Mouse (Mus musculus) heart, postnatal 10 days (tissue): Measurements from ENCODE around the gene Zfhx3. TPM values are rescaled to one million over a fixed set of nuclear protein-coding genes. Genes with fewer than 3 reads are reported as not detected.

Experiments used
- DNase-seq, 2 experiments: peaks; one replicate each; pipeline ENCODE4 v3.0.0; 2021
- intact Hi-C: fragments of 180-260 bp; cut with DNase I; formaldehyde crosslinking; loops from one replicate; pipeline ENCODE4 v1.15.1; 2025
- total RNA-seq, 2 experiments: library from RNA; stranded (reverse); gene quantifications; 2 replicates each; pipeline ENCODE4 v1.2.3; 2021

The Zfhx3 gene
- total RNA-seq, 2 experiments from 2014 or later = 10.8 TPM

DNA sequence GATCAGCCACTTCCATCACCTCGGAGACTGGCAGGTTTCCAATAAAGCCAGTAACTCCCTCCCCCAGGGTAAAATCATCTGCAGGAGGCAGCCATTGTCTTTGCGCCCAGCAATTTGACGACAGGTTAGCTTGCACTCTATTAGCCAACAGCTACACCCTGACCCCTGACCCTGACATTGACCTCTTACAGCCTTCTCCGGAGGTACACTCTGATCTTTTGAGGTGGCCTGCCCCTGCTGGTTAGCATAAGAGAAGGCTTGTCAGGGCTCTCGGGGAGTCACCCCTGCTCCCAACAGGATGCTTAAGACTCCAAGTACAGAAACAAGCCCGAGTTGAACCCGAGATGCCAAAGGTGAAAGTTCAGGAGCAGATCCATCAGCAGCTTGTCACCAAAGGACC is 678.9 kb downstream of the Zfhx3 start:
- intact Hi-C loops = no loop called here
- no peak for DNase-seq

DNA sequence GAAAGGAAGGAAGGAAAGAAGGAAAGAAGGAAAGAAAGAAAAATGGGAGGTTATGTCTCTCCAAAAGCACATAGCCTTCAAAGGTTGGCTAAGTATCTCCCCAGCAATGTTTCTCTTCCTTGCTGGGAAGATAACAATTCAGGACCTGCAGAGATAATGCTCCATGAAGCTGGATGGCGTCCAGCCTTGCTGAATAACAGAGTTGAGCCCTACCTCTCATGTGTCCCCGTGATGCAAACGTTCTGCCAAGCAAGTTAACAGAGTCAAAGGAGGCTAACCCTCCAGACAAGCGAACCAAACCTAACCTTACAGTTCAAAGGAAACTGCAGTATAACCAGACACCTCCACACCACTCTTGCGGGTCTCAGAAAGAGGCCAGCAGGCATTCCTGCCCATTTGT is 681.2 kb downstream of the Zfhx3 start:
- DNase-seq = peak in 1 of 2 experiments; percentile 10
- intact Hi-C loops = no loop called here

DNA sequence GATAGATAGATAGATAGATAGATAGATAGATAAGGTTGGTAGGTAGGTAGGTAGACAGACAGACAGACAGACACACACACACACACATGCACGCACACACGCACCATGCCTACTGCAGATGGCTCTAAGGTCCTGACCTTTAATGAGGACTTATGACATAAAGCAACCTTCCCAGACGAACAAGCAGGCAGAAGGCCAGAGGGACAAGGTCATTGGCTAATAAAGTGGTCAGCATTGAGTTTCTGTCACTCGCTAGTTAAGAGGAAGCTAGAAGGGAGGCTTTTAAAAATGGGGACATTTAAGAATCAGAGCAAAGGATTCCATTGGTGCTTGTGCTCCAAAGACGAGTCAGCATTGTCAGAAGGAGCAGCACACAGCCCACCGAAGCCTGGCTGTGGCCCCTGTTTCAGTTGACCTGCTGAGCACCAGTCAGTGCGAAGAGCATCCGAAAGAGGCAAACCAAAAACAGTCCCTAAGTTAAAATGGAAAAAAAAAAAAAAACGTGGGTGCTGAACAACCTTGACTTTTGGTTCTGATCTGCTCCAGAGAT is 683.2 kb downstream of the Zfhx3 start:
- intact Hi-C loops = no loop called here
- DNase-seq = no peak

DNA sequence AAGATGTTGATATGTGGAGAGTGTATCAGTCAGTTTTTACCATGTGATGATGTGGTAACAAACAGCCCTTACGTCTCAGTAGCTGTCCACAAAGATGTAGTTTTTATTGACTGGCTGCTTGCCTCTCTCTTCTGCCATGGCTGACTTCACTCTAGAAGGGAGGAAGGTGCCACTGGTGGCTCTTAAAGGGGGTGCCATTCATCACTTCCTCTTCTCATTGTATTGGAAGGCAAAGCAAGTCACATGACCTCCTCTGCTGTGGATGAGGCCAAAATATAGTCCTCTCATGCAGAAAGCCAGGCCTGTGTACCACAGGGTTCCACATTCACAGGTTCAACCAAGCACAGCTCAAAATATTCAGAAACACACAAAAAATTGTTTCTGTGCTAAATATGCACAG is 688.6 kb downstream of the Zfhx3 start:
- no peak for DNase-seq
- intact Hi-C loops = no loop called here

DNA sequence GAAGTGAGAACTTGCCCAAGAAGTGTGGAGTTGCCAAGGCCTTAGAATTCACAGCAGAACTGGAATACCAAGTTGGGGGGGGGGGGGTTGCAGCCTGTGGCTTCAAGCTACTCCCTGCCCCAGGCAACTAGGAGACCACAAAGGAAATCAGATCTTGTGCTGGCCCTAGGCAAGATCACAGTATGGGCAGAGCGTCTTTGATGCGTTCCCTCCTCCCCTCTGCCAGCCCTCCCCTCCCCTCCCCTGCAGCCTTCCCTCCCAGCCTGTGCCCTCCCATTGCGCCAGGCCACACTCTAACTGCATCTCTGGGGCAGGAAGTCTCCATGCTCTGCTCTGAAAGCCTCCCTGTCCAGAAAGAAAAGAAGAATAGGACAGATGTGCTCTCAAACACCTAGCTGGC is 691.8 kb downstream of the Zfhx3 start:
- DNase-seq = no peak
- intact Hi-C loops = no loop called here

DNA sequence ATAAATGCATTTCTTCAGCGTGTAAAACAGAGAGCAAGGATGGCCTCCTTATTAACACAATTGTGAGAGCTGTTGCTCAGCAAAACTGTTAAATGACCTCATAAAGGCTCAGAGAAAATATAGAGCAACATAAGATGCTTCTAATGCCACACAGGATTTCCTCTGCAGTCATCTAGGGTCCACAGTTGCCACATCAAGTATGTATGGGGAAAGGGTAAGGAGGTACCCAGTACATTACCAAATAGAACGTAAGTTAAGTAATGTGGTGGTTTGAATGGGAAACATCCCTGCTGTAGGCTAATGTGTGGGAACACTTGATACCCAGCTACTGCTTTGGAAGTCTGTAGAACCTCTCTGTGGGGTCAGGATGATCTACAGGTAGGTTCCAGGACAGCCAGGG is 695.4 kb downstream of the Zfhx3 start:
- intact Hi-C loops = no loop called here
- DNase-seq = no peak

DNA sequence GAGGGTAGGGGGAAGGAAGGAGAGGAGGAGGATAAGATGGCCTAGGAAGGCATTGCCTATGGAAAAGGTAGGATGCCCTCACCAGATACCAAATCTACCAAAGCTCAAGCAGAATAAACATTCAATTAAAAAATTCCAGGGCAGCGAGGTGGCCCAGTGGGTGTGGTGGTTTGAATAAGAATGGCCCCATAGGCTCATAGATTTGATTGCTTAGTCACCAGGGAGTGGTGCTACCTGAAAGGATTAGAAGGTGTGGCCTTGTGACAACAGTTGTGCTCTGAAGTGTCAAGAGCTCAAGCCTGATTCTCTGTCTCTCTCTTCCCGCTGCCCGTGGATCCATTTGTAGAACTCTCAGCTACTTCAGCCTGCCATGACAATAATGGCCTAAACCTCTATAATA is 703.2 kb downstream of the Zfhx3 start:
- intact Hi-C loops = loop anchor here (5.0 kb wide), 1 partner anchor 48 kb away; no protein-coding TSS in a partner anchor
- no peak for DNase-seq

DNA sequence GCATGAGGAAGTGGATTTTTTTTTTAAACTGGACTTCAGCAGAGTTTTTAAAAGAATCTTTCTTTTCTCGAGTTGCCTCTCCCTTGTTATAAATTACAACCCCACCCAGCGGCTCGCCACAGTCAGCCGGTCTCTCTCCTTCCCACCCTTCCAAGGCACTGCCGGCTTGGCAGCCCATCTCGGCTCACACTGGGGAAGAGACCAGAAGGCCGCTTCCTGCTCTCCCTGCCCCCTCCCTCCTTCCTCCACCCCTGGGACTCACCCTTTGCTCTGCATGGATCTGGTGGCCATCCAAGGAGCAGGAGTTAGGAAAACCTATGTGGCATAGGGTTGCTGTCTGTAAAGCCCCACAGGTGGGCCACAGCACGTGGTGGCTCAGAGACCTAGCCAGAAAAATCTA is 705.1 kb downstream of the Zfhx3 start:
- intact Hi-C loops = loop anchor here (5.0 kb wide), 1 partner anchor 50 kb away; no protein-coding TSS in a partner anchor
- peak; percentile 60 to 65 for DNase-seq

DNA sequence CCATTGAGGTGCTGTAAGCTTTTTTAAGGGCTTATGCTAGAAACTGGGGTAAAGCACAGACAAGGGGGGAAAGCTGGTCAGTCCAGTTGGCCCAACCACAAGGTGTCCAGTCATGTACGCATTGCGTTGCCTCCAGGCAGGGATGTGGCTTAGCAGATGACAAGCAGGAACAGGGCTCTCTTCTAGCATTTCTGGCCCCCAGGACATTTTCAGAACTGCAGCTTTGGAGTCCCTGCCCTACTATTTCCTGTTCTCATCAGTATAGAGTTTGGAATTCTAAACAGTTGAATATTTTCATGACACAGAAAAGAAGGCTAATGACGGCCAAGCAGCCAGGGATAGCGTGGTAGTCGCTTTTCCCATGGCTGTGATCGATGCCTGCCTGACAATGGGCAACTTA is 706.5 kb downstream of the Zfhx3 start:
- DNase-seq = no peak
- intact Hi-C loops = loop anchor here (5.0 kb wide), 1 partner anchor 52 kb away; no protein-coding TSS in a partner anchor

DNA sequence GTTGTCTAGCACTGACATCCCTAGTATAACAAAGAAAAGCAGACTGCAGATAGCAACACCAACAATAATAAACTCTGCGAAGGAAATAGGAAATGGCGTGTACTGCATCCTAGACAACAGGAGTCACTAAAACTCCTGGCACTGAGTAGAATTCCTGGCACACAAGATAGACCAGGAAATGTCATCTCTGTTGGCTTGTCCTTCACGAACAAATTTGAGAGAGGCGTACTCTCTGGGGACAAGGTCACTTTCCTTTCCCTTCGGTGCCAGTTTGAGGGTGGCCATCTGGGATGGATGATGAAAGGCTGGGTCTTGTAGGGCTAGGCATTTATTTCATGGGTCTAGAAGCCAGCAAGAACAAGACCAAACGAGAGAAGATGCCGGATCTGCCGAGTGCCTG is 708.4 kb downstream of the Zfhx3 start:
- DNase-seq = no peak
- intact Hi-C loops = no loop called here

DNA sequence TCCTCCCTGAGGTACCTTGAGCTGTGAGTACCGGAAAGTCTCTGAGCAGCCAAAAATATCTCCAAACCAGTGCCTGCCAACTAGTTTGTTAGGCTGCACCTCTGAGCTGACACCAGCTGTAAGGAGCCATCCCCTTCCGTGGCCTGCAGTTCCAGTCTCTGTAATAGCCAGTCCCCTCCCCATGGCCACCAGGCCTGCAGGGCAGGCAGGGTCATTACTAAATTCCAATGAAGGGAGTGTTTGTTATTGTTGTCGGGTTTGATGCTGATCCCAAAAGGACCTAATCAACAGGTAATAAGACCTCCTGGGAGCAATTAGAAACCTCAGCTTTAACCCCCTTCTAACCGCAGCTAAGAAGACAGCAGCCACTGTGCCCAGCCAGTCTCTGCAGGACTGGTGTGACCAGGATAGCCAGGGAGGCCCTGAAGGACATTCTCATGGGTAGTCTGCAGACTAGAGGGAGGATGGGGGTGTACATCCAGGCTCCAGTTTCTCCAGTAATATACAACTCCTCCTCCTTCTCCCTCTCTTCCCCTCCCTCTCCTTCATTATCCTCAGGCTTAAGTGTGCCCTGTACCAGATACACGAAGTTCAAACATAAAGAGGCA is 719.1 kb downstream of the Zfhx3 start:
- intact Hi-C loops = no loop called here

DNA sequence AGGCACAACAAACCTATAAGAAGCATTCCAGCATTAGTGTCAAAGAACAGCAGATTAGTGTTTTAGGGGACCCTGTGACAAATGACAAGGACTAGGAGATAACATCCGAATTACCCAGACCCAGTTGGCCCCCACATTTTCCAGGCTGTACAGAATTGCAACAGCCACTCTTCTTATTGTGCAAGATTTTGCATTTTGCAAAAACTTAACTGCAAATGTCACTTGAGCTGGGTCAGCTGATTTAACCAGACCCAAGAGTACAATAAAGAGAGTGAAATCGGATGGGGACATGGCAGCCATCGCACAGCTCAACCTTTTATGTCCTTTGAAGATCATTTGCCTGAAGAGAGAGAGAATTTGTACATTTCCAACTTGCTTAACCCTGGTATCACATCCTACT is 720.3 kb downstream of the Zfhx3 start:
- DNase-seq = no peak
- intact Hi-C loops = no loop called here

More for the DNA sequence above, 719.1 kb downstream of the Zfhx3 start:
- DNase-seq = no peak

DNA sequence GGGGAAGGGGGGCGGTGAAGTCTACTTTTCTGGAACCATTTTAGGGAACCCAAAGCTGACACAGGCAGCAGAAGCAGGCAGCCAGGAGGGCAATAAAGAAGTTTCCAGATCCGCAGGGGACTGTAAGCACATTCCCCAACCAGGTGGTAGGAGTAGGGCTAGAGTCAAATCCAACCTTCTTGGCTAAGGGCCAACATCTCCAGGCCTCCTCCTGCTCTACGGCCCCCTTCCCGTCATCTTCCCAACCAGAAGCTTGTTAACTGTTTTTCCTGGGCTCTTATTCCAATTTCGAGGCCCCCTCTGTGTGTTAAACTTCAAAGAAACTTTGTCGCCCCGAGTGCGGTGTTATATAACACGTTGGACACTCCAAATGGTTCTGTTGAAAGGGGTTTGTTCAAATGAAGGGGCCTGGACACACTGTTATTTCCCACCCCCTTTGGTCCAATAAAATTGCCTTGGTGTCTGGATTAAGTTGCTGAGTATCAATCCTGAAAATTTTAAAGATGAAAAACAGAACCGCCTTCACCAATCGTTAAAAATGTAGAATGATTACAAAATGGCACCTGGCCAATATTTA is 729.6 kb downstream of the Zfhx3 start:
- no peak for DNase-seq
- intact Hi-C loops = no loop called here

DNA sequence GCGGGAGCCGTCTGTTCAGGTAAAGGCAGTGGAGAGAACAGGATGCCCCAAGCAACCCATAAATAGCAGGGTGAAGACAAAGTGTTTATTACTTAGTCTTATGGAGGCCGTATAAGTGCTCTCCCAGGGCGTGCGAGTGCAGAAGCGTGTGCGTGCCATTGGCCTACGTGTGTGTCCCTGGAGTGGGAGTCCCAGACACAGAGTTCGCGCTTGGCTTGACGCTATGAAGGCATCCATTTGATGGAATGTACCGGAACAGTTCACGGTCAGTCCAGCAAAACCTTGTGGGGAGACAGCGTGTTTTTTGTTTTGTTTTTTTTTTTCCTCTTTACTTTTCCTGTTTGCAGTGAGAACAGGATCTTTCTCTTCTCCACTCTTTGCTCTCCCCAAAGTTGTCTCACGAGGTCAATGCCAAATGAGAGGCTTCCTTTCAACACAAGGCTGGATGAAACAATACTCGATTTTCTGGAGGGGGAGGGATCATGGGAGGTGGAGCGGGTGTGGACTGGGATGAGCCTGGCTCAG is 732.6 kb downstream of the Zfhx3 start:
- intact Hi-C loops = no loop called here
- DNase-seq = no peak

DNA sequence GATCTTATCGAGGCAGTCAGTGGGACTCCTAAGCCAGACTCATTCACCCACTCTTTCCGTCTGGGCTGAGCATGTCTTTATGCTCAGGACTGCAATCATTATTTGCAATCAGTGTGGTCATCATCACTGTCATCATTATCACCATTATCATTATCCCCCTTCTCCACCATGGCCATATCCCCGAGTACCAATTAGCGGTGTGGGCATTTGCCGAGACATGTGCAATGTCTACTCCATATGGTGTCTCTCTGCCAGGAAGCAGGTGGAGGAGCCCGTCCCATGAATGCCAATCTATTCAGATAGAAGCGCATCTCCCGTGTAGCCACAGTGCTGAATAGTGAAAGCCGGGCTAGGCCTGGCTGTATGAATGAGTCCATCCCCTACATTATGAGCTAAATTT is 747.2 kb downstream of the Zfhx3 start:
- intact Hi-C loops = loop anchor here (10.0 kb wide), 1 partner anchor 495 kb away; no protein-coding TSS in a partner anchor
- DNase-seq = no peak

DNA sequence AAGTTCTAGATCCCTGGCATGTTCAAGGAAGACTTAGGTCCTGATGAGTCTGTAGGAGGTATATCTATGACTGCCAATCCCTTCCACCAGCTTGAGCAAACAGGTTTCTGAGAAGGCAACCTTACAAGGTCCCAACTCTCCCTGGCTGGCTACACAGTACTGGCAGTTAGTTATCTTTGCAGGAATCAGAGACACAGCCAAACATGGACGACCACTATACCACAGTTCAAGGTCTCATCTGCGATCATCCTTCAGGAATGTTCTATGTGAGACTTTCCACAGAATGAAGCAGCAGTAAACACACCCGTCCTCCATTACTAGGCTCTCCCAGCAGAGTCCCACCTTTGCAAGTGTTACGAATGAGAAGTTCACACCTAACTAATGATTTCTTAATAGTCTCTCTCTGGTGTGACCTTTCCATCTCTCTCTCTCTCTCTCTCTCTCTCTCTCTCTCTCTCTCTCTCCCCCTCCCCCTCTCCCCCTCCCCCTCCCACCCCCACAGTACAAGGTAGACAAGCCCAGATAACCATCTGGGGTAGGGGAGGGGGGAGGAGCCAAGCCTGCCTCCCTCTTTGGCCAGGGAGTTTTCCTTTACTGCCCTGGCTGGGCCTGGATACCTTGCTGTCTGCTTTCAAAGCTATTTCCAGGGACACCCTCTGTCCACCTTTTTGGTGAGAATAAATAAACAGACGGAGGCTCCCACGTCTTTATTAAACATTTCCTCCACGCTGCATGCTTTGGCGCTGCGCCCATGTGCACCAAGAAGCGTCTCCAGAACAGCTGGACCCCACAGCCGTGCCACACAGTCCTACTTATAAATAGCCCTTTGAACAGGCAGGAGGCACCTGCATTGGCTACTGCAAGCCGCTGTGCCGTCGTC is 748.4 kb downstream of the Zfhx3 start:
- DNase-seq = no peak
- intact Hi-C loops = loop anchor here (10.0 kb wide), 1 partner anchor 494 kb away; no protein-coding TSS in a partner anchor

DNA sequence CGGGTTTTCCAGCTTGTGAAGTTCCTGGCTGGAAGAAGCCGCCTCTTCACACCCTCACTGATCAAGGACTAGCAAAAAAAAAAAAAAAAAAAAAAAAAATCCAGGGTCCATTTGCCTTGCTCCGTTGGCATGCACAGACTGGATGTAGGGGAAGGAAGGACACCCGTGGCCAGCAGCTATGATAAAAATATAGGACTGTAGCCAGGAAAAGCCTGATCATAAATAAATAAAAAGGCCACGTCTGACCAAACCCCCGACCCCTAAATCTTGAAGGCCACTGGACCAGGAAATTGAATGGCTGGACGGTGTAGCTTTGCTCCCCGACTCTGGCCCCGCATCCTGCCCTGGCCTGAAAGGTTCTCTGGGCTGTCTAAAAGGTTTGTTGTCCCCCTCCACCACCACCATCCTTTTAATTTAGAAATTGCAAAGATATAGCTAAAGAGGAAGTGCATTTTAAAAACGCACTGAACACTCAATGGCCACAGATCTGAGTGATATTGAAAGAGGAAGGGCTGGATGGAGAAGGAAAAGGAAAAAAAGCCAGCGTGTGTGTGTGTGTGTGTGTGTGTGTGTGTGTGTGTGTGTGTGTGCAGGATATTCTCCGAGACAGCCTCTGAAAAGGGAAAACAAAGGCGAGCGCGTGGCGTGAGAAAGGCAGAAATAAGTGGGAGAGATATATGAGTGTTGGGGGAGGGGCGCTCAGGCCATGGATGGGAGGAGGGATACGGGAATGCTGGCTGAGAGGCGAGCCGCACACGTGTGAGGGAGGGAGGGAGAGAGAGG is 749.2 kb downstream of the Zfhx3 start:
- DNase-seq = peak; percentile 38 to 65
- intact Hi-C loops = loop anchor here (10.0 kb wide), 1 partner anchor 493 kb away; no protein-coding TSS in a partner anchor

DNA sequence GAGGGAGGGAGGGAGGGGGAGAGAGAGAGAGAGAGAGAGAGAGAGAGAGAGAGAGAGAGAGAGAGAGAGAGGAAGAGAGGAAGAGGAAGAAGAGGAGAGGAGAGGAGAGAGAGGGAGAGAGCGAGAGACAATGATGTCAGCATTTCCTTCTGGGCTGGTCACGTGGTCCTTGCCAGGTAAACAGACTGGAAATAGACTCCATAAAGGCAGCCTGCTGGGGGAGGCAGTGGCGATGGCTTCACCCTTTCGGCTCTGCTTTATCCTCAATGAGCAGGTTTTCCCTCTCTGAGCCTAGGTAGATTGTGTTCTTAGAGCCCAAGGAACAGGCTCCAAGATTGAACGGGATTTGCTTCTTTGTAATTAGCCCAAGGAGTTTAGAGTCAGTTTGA is 749.8 kb downstream of the Zfhx3 start:
- no peak for DNase-seq
- intact Hi-C loops = loop anchor here (10.0 kb wide), 1 partner anchor 493 kb away; no protein-coding TSS in a partner anchor

DNA sequence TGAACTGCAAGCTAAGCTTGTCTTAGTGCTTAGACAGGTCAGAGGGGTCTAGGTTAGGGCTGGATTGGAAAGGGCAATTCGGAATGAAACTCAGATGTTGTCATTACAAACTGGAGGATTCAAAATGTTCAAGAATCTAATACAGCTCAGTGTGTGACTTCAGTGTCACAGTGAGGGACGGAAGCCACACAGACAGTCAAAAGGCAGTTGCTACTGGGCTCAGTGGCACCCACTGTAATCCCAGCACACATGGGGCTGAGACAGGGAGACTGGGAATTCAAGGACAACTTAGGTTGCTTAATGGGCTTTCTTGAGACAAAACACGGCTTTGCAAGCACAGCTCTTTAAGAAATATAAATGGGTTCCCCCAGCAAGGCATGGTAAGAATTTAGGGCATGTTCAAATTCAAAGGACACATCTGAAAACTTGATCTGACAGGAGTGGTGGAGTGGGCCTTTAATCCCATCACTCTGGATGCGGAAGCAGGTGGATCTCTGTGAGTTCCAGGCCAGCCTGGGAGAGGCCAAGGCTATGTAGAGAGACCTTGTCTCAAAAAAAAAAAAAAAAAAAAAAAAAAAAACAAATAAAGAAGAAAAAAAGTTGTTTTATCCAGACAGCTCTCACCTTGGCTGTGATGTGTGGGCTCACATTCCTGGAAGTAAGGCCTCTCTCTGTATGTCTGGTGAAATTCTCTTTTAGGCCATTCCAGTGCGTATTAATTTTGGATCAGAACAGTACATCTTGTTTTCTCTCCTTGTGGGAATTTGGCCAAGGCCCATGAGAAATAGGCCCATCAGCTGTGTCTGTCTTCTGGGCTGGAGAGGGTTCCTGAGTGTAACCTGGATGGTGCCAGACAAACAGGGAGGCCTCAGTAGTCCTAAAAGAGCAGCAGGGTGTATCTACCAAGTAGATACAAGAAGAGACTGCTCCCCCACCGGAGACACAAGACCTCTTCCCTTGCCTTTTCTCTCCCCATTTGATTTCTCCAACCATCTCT is 750.5 kb downstream of the Zfhx3 start:
- intact Hi-C loops = loop anchor here (10.0 kb wide), 1 partner anchor 492 kb away; no protein-coding TSS in a partner anchor
- no peak for DNase-seq
